Mouse (Mus musculus) CH12.LX (cell line): Measurements from ENCODE around the gene Col27a1. TPM values are rescaled to one million over a fixed set of nuclear protein-coding genes. Genes with fewer than 3 reads are reported as not detected.

Source experiments
- DNase-seq: peaks from one replicate; pipeline ENCODE4 v3.0.0-alpha.2; 2013; ENCODE audit errors: extremely low read depth
- H3K27ac ChIP-seq: 2 replicates; pipeline ENCODE4 v1.5.1; 2012; ENCODE audit warnings: low read depth, mild to moderate bottlenecking, control low read depth, moderate library complexity; ENCODE audit not compliant: insufficient read depth
- H3K27me3 ChIP-seq: replicated peaks from 2 replicates; pipeline ENCODE3; 2012; ENCODE audit warnings: inconsistent platforms
- H3K36me3 ChIP-seq, 2 experiments: replicated peaks in 1 of 2; 2 replicates each; pipeline versions ENCODE3 to v1.6.1; 2012; ENCODE audit warnings: inconsistent platforms in 1 of 2, low read length in 1 of 2, mild to moderate bottlenecking in 1 of 2, mixed read lengths in 1 of 2, moderate library complexity in 1 of 2; ENCODE audit not compliant: control insufficient read depth in 1 of 2, insufficient read depth in 1 of 2
- H3K4me1 ChIP-seq, 2 experiments: 2 replicates each; pipeline ENCODE4 v1.6.1; 2012; ENCODE audit warnings: inconsistent platforms in 1 of 2, moderate library complexity in 1 of 2; ENCODE audit not compliant: insufficient read depth in 2 of 2, control insufficient read depth in 1 of 2
- H3K4me2 ChIP-seq: 2 replicates; pipeline ENCODE4 v1.6.1; 2012; ENCODE audit warnings: low read depth, mild to moderate bottlenecking, control low read depth; ENCODE audit not compliant: poor library complexity, insufficient read depth, severe bottlenecking
- H3K4me3 ChIP-seq, 3 experiments: fragments of 150-350 bp in 1 of 3; sonication (generic) in 1 of 3; replicated peaks in 1 of 3; 2 replicates each; pipeline versions ENCODE3 to v1.5.1; 2011 to 2012; ENCODE audit warnings: low read depth in 2 of 3, low read length in 2 of 3, mild to moderate bottlenecking in 2 of 3, moderate library complexity in 2 of 3, control low read depth in 1 of 3, improper control_type of control experiment in 1 of 3, inconsistent platforms in 1 of 3, mixed read lengths in 1 of 3; ENCODE audit not compliant: poor library complexity in 1 of 3
- H3K79me2 ChIP-seq: replicated peaks from 2 replicates; pipeline ENCODE4 v1.6.1; 2012; ENCODE audit warnings: mild to moderate bottlenecking, moderate library complexity; ENCODE audit not compliant: control insufficient read depth, poor library complexity, insufficient read depth, severe bottlenecking; ENCODE audit errors: extremely low read depth
- H3K9ac ChIP-seq: 2 replicates; pipeline ENCODE4 v1.6.1; 2012; ENCODE audit warnings: low read depth, mild to moderate bottlenecking, control low read depth, moderate library complexity; ENCODE audit not compliant: insufficient read depth
- H3K9me3 ChIP-seq: replicated peaks from 2 replicates; pipeline ENCODE3; 2012; ENCODE audit warnings: low read length, inconsistent platforms, mixed read lengths
- BHLHE40 ChIP-seq: IDR thresholded peaks from 2 replicates; pipeline ENCODE4 v1.6.1; 2011; ENCODE audit warnings: mild to moderate bottlenecking, low read depth, low read length, improper control_type of control experiment
- E2F4 ChIP-seq: IDR thresholded peaks from 2 replicates; pipeline ENCODE4 v1.6.1; 2011; ENCODE audit warnings: low read depth, low read length, improper control_type of control experiment; ENCODE audit not compliant: insufficient replicate concordance
- ELF1 ChIP-seq: IDR thresholded peaks from 2 replicates; pipeline ENCODE4 v1.6.1; 2014; ENCODE audit warnings: low read depth, mild to moderate bottlenecking, inconsistent platforms, low read length, improper control_type of control experiment
- EP300 ChIP-seq: IDR thresholded peaks from 2 replicates; pipeline ENCODE4 v1.6.1; 2011; ENCODE audit warnings: low read length, improper control_type of control experiment
- JUN ChIP-seq: IDR thresholded peaks from 2 replicates; pipeline ENCODE4 v1.6.1; 2011; ENCODE audit warnings: low read depth, mild to moderate bottlenecking, low read length, improper control_type of control experiment, moderate library complexity; ENCODE audit not compliant: insufficient read depth
- MAZ ChIP-seq: IDR thresholded peaks from 2 replicates; pipeline ENCODE4 v1.6.1; 2012; ENCODE audit warnings: low read depth, mild to moderate bottlenecking, inconsistent platforms, low read length, improper control_type of control experiment, moderate library complexity
- NELFE ChIP-seq: IDR thresholded peaks from 2 replicates; pipeline ENCODE4 v1.6.1; 2011; ENCODE audit warnings: low read depth, low read length, improper control_type of control experiment
- POLR2A ChIP-seq: IDR thresholded peaks from 2 replicates; pipeline ENCODE4 v1.6.1; 2011; ENCODE audit warnings: low read depth, mild to moderate bottlenecking, improper control_type of control experiment, low read length
- SMC3 ChIP-seq: IDR thresholded peaks from 2 replicates; pipeline ENCODE4 v1.6.1; 2011; ENCODE audit warnings: low read depth, low read length, improper control_type of control experiment
- TBP ChIP-seq: conservative IDR thresholded peaks from 2 replicates; pipeline ENCODE4 v1.6.1; 2011; ENCODE audit warnings: low read depth, low read length, improper control_type of control experiment
- ZMIZ1 ChIP-seq: IDR thresholded peaks from 2 replicates; pipeline ENCODE4 v1.6.1; 2012; ENCODE audit warnings: low read depth, mild to moderate bottlenecking, inconsistent platforms, low read length, improper control_type of control experiment
- ZNF384 ChIP-seq: IDR thresholded peaks from 2 replicates; pipeline ENCODE4 v1.6.1; 2012; ENCODE audit warnings: low read depth, low read length, improper control_type of control experiment, inconsistent platforms
- dilution Hi-C: fragments of 300-500 bp; cut with MboI; formaldehyde crosslinking; loops from 2 replicates; pipeline ENCODE4 v1.14.3; 2020; ENCODE audit warnings: low sequenced_read_pairs; ENCODE audit not compliant: extremely low pct_unique_long_range_greater_than_20kb, extremely low pct_ligation_motif_present
- in situ Hi-C: fragments of 300-500 bp; cut with MboI; formaldehyde crosslinking; loops from 3 replicates; pipeline ENCODE4 v1.14.3; 2019; ENCODE audit warnings: low sequenced_read_pairs, low pct_ligation_motif_present, low pct_unique_long_range_greater_than_20kb, mixed read lengths
- polyA plus RNA-seq: library from polyadenylated mRNA; unstranded; fragments of >175 nt; gene quantifications from 2 replicates; pipeline ENCODE4 v1.2.1, GENCODE M21; 2012; ENCODE audit warnings: low read depth; ENCODE audit not compliant: insufficient read length
- total RNA-seq, 2 experiments: library from RNA; depleted of rRNA; stranded (reverse); fragments of 300-350 nt in 1 of 2; fragments of >200 nt in 1 of 2; gene quantifications; 2 replicates each; pipeline ENCODE4 v1.2.3; 2012 to 2014

Gene Col27a1
- total and polyA plus RNA-seq, 3 experiments: 0.04 to 0.05 TPM; not detected in 1

DNA sequence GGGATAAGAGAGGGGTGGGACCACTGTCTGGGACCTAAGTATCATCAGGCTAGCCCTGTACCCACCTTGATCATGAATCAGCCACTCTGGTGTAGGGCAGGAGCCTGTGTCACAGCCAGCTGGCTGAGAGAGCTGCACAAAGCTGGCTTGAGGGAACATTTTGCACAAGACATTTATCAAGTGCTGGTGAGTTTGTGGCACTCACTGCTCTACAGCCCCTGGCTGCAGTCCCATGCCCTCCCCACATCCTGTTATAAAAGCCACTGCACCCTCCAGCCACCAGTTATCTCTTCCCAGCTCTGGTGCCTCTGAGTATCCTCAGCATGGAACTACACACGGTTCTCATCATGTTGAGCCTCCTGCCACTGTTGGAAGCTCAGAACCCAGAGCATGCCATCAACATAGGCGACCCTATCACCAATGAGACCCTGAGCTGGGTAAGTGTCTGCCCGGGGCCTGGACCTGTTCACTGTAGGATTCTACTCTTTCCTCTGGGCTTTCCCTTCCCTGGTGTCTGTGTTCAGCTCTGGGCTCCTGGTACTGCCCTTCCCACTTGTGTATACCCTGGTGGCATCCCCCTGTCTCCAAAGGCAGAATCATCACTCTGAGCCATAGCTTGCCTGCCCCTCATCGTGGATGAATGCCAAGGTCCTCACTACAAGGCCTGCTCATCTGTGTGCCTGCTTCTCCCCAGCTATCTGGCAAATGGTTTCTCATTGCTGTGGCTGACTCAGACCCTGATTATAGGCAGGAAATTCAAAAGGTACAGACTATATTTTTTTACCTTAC lies 142.3 kb downstream of the Col27a1 start, which contains the start of gene Orm3:
Orm3 (plus strand) TSS at position 286 of the 789 bp plus-strand sequence.
- TF ChIP-seq TBP (no peak), MAZ (no peak)
- H3K4me3 ChIP-seq: no peak within 1 kb of the TSS
- H3K4me2 ChIP-seq: no peak within 1 kb of the TSS
- no peak within 1 kb of the TSS for H3K27ac ChIP-seq
- no peaks in the 10 kb centered on the region for H3K79me2 ChIP-seq
- H3K9me3 ChIP-seq: no peaks in the 10 kb centered on the region
- in situ Hi-C loops (loop anchor here (10.0 kb wide), 1 partner anchor 49 kb away; the partner anchor contains the start of gene Akna), dilution Hi-C loops (no loop called here)
- H3K9ac ChIP-seq: no peak within 1 kb of the TSS
- no peaks in the 10 kb centered on the region for H3K27me3 ChIP-seq
- peaks cover 21 to 26% of the 10 kb centered on the region in 2 experiments for H3K4me1 ChIP-seq
- peaks cover 14 to 22% of the 10 kb centered on the region in 2 experiments for H3K36me3 ChIP-seq
- no peak for DNase-seq

DNA sequence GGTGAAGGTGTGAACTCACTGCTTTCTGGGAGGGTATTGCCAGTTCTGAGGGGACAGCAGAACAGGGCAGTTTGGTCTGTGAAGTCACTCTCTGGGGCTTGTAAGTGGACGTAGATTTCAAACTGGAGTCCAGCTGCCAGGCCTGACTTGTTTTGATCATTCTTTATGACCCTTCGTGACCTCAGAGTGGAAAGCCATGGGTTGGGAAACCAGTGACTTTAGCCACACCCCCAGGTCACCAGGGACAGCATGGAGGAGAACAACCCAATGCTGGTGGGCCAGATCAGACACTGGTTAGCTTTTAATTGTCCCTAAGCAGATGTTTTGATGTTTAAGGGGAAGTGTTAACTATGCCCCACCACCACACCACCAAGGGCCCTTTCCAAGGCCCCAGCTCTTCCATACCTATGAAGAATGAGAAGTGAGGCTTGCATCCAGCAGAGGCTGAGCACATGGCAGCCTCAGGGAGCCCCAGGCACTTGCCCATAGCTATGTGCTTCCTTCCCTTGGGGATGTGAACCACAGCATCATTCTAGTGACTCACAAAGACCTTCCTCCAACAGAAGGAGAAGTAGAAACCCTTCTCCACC lies 143.3 kb downstream of the Col27a1 start:
- no peaks in the 10 kb centered on the region for H3K9me3 ChIP-seq
- dilution Hi-C loops: no loop called here
- peak; percentile 34 for DNase-seq
- H3K4me1 ChIP-seq: peaks cover 21 to 26% of the 10 kb centered on the region in 2 experiments
- no peak overlapping the region for H3K27ac ChIP-seq
- H3K4me2 ChIP-seq: no peak overlapping the region
- no peak overlapping the region for H3K4me3 ChIP-seq
- peaks cover 14 to 27% of the 10 kb centered on the region in 2 experiments for H3K36me3 ChIP-seq
- no peaks in the 10 kb centered on the region for H3K27me3 ChIP-seq
- H3K79me2 ChIP-seq: no peaks in the 10 kb centered on the region
- TF ChIP-seq SMC3 (no peak), ZMIZ1 (no peak), JUN (no peak), EP300 (no peak), ZNF384 (no peak), ELF1 (no peak), BHLHE40 (no peak)
- in situ Hi-C loops: loop anchor here (10.0 kb wide), 1 partner anchor 48 kb away; the partner anchor contains the start of gene Akna
- no peak overlapping the region for H3K9ac ChIP-seq

DNA sequence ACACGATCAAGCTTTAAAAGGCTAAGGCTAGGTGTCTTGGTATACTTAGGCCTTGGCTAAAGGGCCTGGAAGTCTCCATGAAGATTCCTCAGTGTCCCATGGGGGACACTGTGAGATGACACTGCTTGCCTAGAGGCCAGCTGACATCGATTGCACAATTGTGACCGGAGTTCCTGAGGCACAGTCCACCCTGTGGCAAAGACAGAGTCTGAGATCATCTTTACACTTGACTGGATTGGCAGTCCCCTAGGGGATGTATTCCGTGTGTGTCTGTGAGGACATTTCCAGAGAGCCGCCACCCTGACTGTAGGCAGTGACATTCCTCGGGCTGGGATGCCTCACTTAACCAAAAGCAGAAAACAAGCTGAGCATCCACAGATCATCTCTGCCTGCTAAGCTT lies 146.1 kb downstream of the Col27a1 start:
- TF ChIP-seq POLR2A: no peak
- TF ChIP-seq NELFE: no peak
- TF ChIP-seq E2F4: no peak
- TF ChIP-seq SMC3: no peak
- no peaks in the 10 kb centered on the region for H3K9me3 ChIP-seq
- H3K9ac ChIP-seq: no peak overlapping the region
- H3K27me3 ChIP-seq: no peaks in the 10 kb centered on the region
- peaks cover 29 to 55% of the 10 kb centered on the region in 2 experiments for H3K36me3 ChIP-seq
- dilution Hi-C loops (no loop called here), in situ Hi-C loops (loop anchor here (10.0 kb wide), 1 partner anchor 45 kb away; the partner anchor contains the start of gene Akna)
- no peak overlapping the region for H3K4me3 ChIP-seq
- no peak for DNase-seq
- H3K4me2 ChIP-seq: no peak overlapping the region
- no peak overlapping the region; the same call in 1 of the 2 replicates for H3K27ac ChIP-seq
- no peaks in the 10 kb centered on the region for H3K79me2 ChIP-seq
- peaks cover 20 to 21% of the 10 kb centered on the region in 2 experiments for H3K4me1 ChIP-seq
